Mouse (Mus musculus) C2C12 (cell line): ENCODE measurements at regions not wholly inside any gene's neighbourhood (a gene's known extent, or its start where the extent isn't known, plus 50 kb on each side); places are given as distances from the start of the nearest gene placed in this dataset.

Experiments
- CEBPB ChIP-seq: IDR thresholded peaks from one replicate; pipeline ENCODE4 v1.6.1; 2011; ENCODE audit warnings: low read depth, mild to moderate bottlenecking, control low read depth, moderate library complexity
- CTCF ChIP-seq: IDR thresholded peaks from one replicate; pipeline ENCODE4 v1.5.1; 2011; ENCODE audit not compliant: control insufficient read depth, insufficient read depth, insufficient read length
- FOSL1 ChIP-seq: IDR thresholded peaks from one replicate; pipeline ENCODE4 v1.8.0; 2011; ENCODE audit warnings: mild to moderate bottlenecking, low read length; ENCODE audit not compliant: poor library complexity, insufficient read depth, severe bottlenecking
- MYOD1 ChIP-seq: IDR thresholded peaks from one replicate; pipeline ENCODE4 v1.6.1; 2011; ENCODE audit warnings: low read depth; ENCODE audit not compliant: control insufficient read depth, insufficient read length
- USF1 ChIP-seq: IDR thresholded peaks from one replicate; pipeline ENCODE4 v1.6.1; 2011; ENCODE audit warnings: low read depth, mild to moderate bottlenecking, control low read depth, moderate library complexity

DNA sequence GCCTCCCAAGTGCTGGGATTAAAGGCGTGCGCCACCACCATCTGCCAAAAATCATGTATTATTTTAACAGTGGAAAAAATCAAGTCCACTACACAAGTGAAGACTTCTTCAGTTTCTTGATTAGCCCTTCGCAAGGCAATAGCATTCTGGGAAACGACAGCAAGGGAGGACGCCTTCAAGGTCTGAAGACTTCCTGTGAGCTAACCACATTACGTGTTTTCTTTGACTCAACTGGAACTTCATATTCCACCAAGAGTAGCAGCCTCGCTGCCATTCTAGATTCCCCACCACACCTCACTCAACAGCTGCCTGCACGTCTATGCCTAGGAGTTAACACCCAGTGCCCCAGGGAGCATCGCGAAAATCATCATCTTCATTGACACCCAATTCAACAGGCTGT, 126.2 kb upstream of the Smim15 start:
- no peak for TF ChIP-seq CTCF
- TF ChIP-seq CEBPB = no peak
- no peak for TF ChIP-seq FOSL1
- TF ChIP-seq MYOD1 = no peak
- no peak for TF ChIP-seq USF1
